Mouse (Mus musculus) MEL (cell line): ENCODE measurements around the gene Spns1. TPM values are rescaled to one million over a fixed set of nuclear protein-coding genes. Genes with fewer than 3 reads are reported as not detected.
"Not testable (repeated sequence)": the region's sequence is repeated elsewhere in the genome, so short reads cannot be mapped to it uniquely, and the experiment has no call there.

ENCODE experiments used
- DNase-seq: peaks from one replicate; pipeline ENCODE4 v3.0.0; 2011; ENCODE audit warnings: low read depth, low spot score
- H3K27ac ChIP-seq: 2 replicates; pipeline ENCODE4 v1.5.1; 2012; ENCODE audit warnings: low read depth, mild to moderate bottlenecking, control low read depth, low read length, moderate library complexity; ENCODE audit not compliant: control insufficient read depth
- H3K27me3 ChIP-seq, 2 experiments: fragments of 150-350 bp in 1 of 2; sonication (generic) in 1 of 2; 2 replicates each; pipeline ENCODE4 v1.6.1; 2012; ENCODE audit warnings: low read length in 2 of 2, mild to moderate bottlenecking in 2 of 2, improper control_type of control experiment in 1 of 2, moderate library complexity in 1 of 2; ENCODE audit not compliant: insufficient read depth in 2 of 2, control insufficient read depth in 1 of 2
- H3K36me3 ChIP-seq, 2 experiments: 2 replicates each; pipeline ENCODE4 v1.6.1; 2012 to 2014; ENCODE audit warnings: low read length in 2 of 2, improper control_type of control experiment in 1 of 2, inconsistent platforms in 1 of 2, mild to moderate bottlenecking in 1 of 2; ENCODE audit not compliant: insufficient read depth in 2 of 2, control insufficient read depth in 1 of 2
- H3K4me1 ChIP-seq, 2 experiments: fragments of 150-350 bp in 1 of 2; sonication (generic) in 1 of 2; 2 replicates each; pipeline ENCODE4 v1.6.1; 2012; ENCODE audit warnings: low read length in 2 of 2, improper control_type of control experiment in 1 of 2, mild to moderate bottlenecking in 1 of 2; ENCODE audit not compliant: insufficient read depth in 2 of 2, control insufficient read depth in 1 of 2
- H3K4me3 ChIP-seq, 2 experiments: fragments of 150-350 bp in 1 of 2; sonication (generic) in 1 of 2; 2 replicates each; pipeline ENCODE4 v1.5.1; 2012; ENCODE audit warnings: low read depth in 2 of 2, low read length in 2 of 2, mild to moderate bottlenecking in 2 of 2, moderate library complexity in 2 of 2, control low read depth in 1 of 2, improper control_type of control experiment in 1 of 2; ENCODE audit not compliant: control insufficient read depth in 1 of 2, insufficient read depth in 1 of 2
- H3K79me2 ChIP-seq: 2 replicates; pipeline ENCODE4 v1.6.1; 2012; ENCODE audit warnings: mild to moderate bottlenecking, low read length, moderate library complexity; ENCODE audit not compliant: control insufficient read depth, poor library complexity, insufficient read depth
- H3K9ac ChIP-seq: 2 replicates; pipeline ENCODE4 v1.6.1; 2012; ENCODE audit warnings: low read depth, mild to moderate bottlenecking, control low read depth, low read length, moderate library complexity; ENCODE audit not compliant: control insufficient read depth, poor library complexity, severe bottlenecking
- H3K9me3 ChIP-seq: fragments of 150-350 bp; sonication (generic); replicated peaks from 2 replicates; pipeline ENCODE4 v1.6.1; 2012; ENCODE audit warnings: mild to moderate bottlenecking, low read length, improper control_type of control experiment, moderate library complexity; ENCODE audit not compliant: insufficient read depth
- BHLHE40 ChIP-seq: IDR thresholded peaks from 2 replicates; pipeline ENCODE4 v1.6.1; 2012; ENCODE audit warnings: low read depth, mild to moderate bottlenecking, inconsistent platforms, low read length, improper control_type of control experiment, borderline replicate concordance
- CHD2 ChIP-seq: IDR thresholded peaks from 2 replicates; pipeline ENCODE4 v1.6.1; 2011; ENCODE audit warnings: low read length, improper control_type of control experiment
- CTCF ChIP-seq, 3 experiments: IDR thresholded peaks in 2 of 3; conservative IDR thresholded peaks in 1 of 3; 2 replicates each; pipeline ENCODE4 v1.5.1; 2011 to 2012; ENCODE audit warnings: low read length in 3 of 3, low read depth in 2 of 3, mild to moderate bottlenecking in 2 of 3, improper control_type of control experiment in 1 of 3, inconsistent platforms in 1 of 3, mixed read lengths in 1 of 3, moderate library complexity in 1 of 3; ENCODE audit not compliant: control insufficient read depth in 1 of 3, insufficient read depth in 1 of 3, poor library complexity in 1 of 3, severe bottlenecking in 1 of 3
- ELF1 ChIP-seq: IDR thresholded peaks from 2 replicates; pipeline ENCODE4 v1.6.1; 2014; ENCODE audit warnings: low read depth, mild to moderate bottlenecking, inconsistent platforms, low read length, improper control_type of control experiment, moderate library complexity
- ETS1 ChIP-seq: IDR thresholded peaks from 2 replicates; pipeline ENCODE4 v1.6.1; 2012; ENCODE audit warnings: low read depth, mild to moderate bottlenecking, inconsistent platforms, low read length, improper control_type of control experiment, moderate library complexity
- GATA1 ChIP-seq: IDR thresholded peaks from 2 replicates; pipeline ENCODE4 v1.6.1; 2011; ENCODE audit warnings: low read depth, low read length, improper control_type of control experiment
- HCFC1 ChIP-seq: IDR thresholded peaks from 2 replicates; pipeline ENCODE4 v1.6.1; 2012; ENCODE audit warnings: low read depth, mild to moderate bottlenecking, inconsistent platforms, low read length, improper control_type of control experiment, moderate library complexity
- KAT2A ChIP-seq: conservative IDR thresholded peaks from 2 replicates; pipeline ENCODE4 v1.6.1; 2012; ENCODE audit warnings: low read depth, low read length, improper control_type of control experiment, inconsistent platforms
- MAX ChIP-seq: IDR thresholded peaks from 2 replicates; pipeline ENCODE4 v1.6.1; 2011; ENCODE audit warnings: low read length, improper control_type of control experiment
- MAZ ChIP-seq: IDR thresholded peaks from 2 replicates; pipeline ENCODE4 v1.6.1; 2012; ENCODE audit warnings: low read depth, mild to moderate bottlenecking, inconsistent platforms, low read length, improper control_type of control experiment
- MEF2A ChIP-seq: IDR thresholded peaks from 2 replicates; pipeline ENCODE4 v1.6.1; 2014; ENCODE audit warnings: low read depth, mild to moderate bottlenecking, inconsistent platforms, low read length, improper control_type of control experiment; ENCODE audit not compliant: poor library complexity, insufficient replicate concordance, severe bottlenecking; ENCODE audit errors: extremely low read depth
- NRF1 ChIP-seq: IDR thresholded peaks from 2 replicates; pipeline ENCODE4 v1.6.1; 2014; ENCODE audit warnings: low read depth, mild to moderate bottlenecking, inconsistent platforms, low read length, improper control_type of control experiment, moderate library complexity; ENCODE audit not compliant: poor library complexity, insufficient read depth, severe bottlenecking
- POLR2A ChIP-seq, 2 experiments: IDR thresholded peaks; 2 replicates each; pipeline ENCODE4 v1.6.1; 2011 to 2012; ENCODE audit warnings: low read length in 2 of 2, mild to moderate bottlenecking in 2 of 2, control low read depth in 1 of 2, improper control_type of control experiment in 1 of 2, low read depth in 1 of 2, moderate library complexity in 1 of 2; ENCODE audit not compliant: control insufficient read depth in 1 of 2, insufficient read depth in 1 of 2, poor library complexity in 1 of 2
- POLR2AphosphoS2 ChIP-seq: IDR thresholded peaks from 2 replicates; pipeline ENCODE4 v1.6.1; 2011; ENCODE audit warnings: low read length, improper control_type of control experiment
- RAD21 ChIP-seq: IDR thresholded peaks from 2 replicates; pipeline ENCODE4 v1.6.1; 2011; ENCODE audit warnings: mild to moderate bottlenecking, low read depth, low read length, improper control_type of control experiment
- RCOR1 ChIP-seq: IDR thresholded peaks from 2 replicates; pipeline ENCODE4 v1.6.1; 2012; ENCODE audit warnings: low read depth, mild to moderate bottlenecking, inconsistent platforms, low read length, improper control_type of control experiment
- SIN3A ChIP-seq: IDR thresholded peaks from 2 replicates; pipeline ENCODE4 v1.6.1; 2012; ENCODE audit warnings: low read length, improper control_type of control experiment, inconsistent platforms
- SMC3 ChIP-seq: IDR thresholded peaks from 2 replicates; pipeline ENCODE4 v1.6.1; 2011; ENCODE audit warnings: low read depth, low read length, improper control_type of control experiment
- TAL1 ChIP-seq: IDR thresholded peaks from 2 replicates; pipeline ENCODE4 v1.6.1; 2012; ENCODE audit warnings: mild to moderate bottlenecking, inconsistent platforms, low read length, moderate library complexity, mixed read lengths
- USF1 ChIP-seq: IDR thresholded peaks from 2 replicates; pipeline ENCODE4 v1.6.1; 2014; ENCODE audit warnings: low read depth, mild to moderate bottlenecking, inconsistent platforms, low read length, improper control_type of control experiment, moderate library complexity
- USF2 ChIP-seq, 2 experiments: IDR thresholded peaks; 2 replicates each; pipeline ENCODE4 v1.6.1; 2011 to 2012; ENCODE audit warnings: improper control_type of control experiment in 2 of 2, low read length in 2 of 2, borderline replicate concordance in 1 of 2, inconsistent platforms in 1 of 2, low read depth in 1 of 2, mild to moderate bottlenecking in 1 of 2; ENCODE audit not compliant: insufficient read depth in 1 of 2
- ZC3H11A ChIP-seq: IDR thresholded peaks from 2 replicates; pipeline ENCODE4 v1.6.1; 2012; ENCODE audit warnings: low read depth, mild to moderate bottlenecking, inconsistent platforms, low read length, improper control_type of control experiment
- ZKSCAN1 ChIP-seq: IDR thresholded peaks from 2 replicates; pipeline ENCODE4 v1.6.1; 2012; ENCODE audit warnings: low read depth, mild to moderate bottlenecking, inconsistent platforms, low read length, improper control_type of control experiment, moderate library complexity
- ZMIZ1 ChIP-seq: IDR thresholded peaks from 2 replicates; pipeline ENCODE4 v1.6.1; 2012; ENCODE audit warnings: low read depth, mild to moderate bottlenecking, inconsistent platforms, low read length, improper control_type of control experiment, moderate library complexity
- ZNF384 ChIP-seq: IDR thresholded peaks from 2 replicates; pipeline ENCODE4 v1.6.1; 2012; ENCODE audit warnings: low read depth, mild to moderate bottlenecking, inconsistent platforms, low read length, improper control_type of control experiment
- polyA plus RNA-seq, 2 experiments: library from polyadenylated mRNA; stranded (reverse) in 1 of 2; unstranded in 1 of 2; fragments of >175 nt in 1 of 2; fragments of >200 nt in 1 of 2; gene quantifications; 2 replicates each; pipeline versions ENCODE4 v1.2.1 to v1.2.4; 2012; ENCODE audit warnings: low replicate concordance in 2 of 2, low read depth in 1 of 2; ENCODE audit not compliant: insufficient read length in 2 of 2, insufficient read depth in 1 of 2, missing spikeins in 1 of 2
- total RNA-seq: library from RNA; depleted of rRNA; stranded (reverse); fragments of 300-350 nt; gene quantifications from 2 replicates; pipeline ENCODE4 v1.2.3, GENCODE M21; 2012

Gene Spns1
- total and polyA plus RNA-seq, 3 experiments = 28.9 to 81.6 TPM; not detected in 1

DNA sequence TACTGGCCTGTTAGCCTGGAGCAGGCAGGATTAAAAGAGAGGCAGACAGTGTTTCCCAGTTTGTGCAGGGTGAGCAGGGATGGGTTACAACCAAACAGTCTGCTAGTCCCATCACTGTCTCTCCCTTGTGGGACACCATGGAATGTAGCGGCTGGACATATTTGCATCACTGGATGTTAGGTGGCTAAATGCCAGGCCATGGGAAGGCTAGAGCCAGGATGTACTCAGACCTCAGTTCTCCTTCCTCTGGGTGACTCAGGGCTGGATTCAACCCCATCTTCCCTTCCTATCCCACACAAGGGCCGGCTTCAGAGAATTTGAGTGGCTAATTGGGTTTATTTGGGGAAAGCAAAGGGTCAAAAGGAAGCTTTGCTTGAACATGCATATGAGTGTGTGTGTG lies 31.4 kb upstream of the Spns1 start:
- Histone ChIP-seq H3K4me3 (no peak overlapping the region), H3K4me1 (no peaks in the 10 kb centered on the region), H3K27ac (no peak overlapping the region), H3K79me2 (no peaks in the 10 kb centered on the region), H3K9ac (no peak overlapping the region), H3K36me3 (no peaks in the 10 kb centered on the region), H3K27me3 (peaks cover 0 to 5% of the 10 kb centered on the region in 2 experiments), H3K9me3 (no peaks in the 10 kb centered on the region)
- DNase-seq = no peak
- TF ChIP-seq ETS1 (no peak), POLR2AphosphoS2 (no peak), ZMIZ1 (no peak), BHLHE40 (no peak), ELF1 (no peak), TAL1 (no peak), SMC3 (no peak), MEF2A (no peak), POLR2A (IDR thresholded peaks at IDR 0.05; ENCODE audit: control insufficient read depth in 1 of 2, insufficient read depth in 1 of 2, low read depth in 1 of 2, low read length in 2 of 2, poor library complexity in 1 of 2) (no peak)

DNA sequence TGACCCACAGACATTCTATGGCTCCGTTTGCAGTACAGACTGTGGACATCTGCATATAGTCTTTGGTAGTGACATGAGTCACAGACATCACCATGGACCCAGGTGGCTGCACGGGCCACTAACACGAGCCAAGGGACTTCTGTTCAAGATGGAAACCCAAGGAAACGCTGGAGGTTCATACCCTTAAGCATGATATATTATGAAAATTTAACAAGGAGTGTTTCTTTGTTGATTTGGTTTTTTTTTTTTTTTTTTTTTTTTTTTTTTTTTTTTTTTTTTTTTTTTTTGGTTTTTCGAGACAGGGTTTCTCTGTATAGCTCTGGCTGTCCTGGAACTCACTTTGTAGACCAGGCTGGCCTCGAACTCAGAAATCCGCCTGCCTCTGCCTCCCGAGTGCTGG lies 25.3 kb upstream of the Spns1 start:
- not testable (repeated sequence) for H3K9ac ChIP-seq, H3K36me3 ChIP-seq, DNase-seq, H3K27ac ChIP-seq, H3K79me2 ChIP-seq, H3K4me1 ChIP-seq, H3K27me3 ChIP-seq, H3K4me3 ChIP-seq
- peak; percentile 56; the same call in 1 of the 2 replicates for TF ChIP-seq ZNF384
- TF ChIP-seq, all 39 proteins: peak for 1; not testable (repeated sequence) for 38
- not testable (repeated sequence) for H3K9me3 ChIP-seq

DNA sequence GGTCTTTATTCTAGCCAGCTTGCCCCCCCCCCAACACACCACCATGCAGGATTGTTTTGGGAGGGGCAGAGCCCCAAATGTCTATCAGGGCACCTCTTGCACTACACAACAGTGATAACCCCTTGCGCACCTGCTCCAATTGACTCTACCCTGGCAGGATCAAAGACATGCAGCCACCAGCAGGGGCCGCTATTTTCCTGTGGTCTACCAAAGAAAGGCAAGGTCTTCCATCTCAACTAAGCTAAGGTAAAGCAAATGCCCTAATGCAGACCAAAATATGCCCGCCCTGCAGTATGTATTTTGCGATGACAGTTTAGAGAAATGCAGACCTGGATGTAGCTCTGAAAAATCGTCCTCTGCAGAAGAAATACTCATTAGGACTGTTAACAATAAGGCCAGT lies 22.3 kb upstream of the Spns1 start:
- no peak overlapping the region for H3K9ac ChIP-seq
- H3K27me3 ChIP-seq = no peaks in the 10 kb centered on the region
- DNase-seq = peak; percentile 90

More for the DNA sequence above, 22.3 kb upstream of the Spns1 start:
- no peak for TF ChIP-seq KAT2A
- no peak for TF ChIP-seq BHLHE40
- TF ChIP-seq POLR2AphosphoS2 = no peak
- TF ChIP-seq ZC3H11A = peak; percentile 85
- TF ChIP-seq MAZ = peak; percentile 54; the same call in 1 of the 2 replicates
- no peak for TF ChIP-seq GATA1
- TF ChIP-seq CHD2 = no peak
- no peak for TF ChIP-seq USF1
- peak; percentile 91 for TF ChIP-seq RAD21
- TF ChIP-seq SIN3A = peak; percentile 50; the same call in 1 of the 2 replicates
- no peak for TF ChIP-seq MAX
- TF ChIP-seq CTCF (IDR thresholded peaks at IDR 0.05 in 2 of 3, conservative IDR thresholded peaks at IDR 0.05 in 1 of 3; ENCODE audit: control insufficient read depth in 1 of 3, insufficient read depth in 1 of 3, low read depth in 2 of 3, low read length in 3 of 3, poor library complexity in 1 of 3, severe bottlenecking in 1 of 3) = peak; percentile 92 to 97 (median 95)
- TF ChIP-seq HCFC1 = no peak
- TF ChIP-seq USF2 (IDR thresholded peaks at IDR 0.05; ENCODE audit: borderline replicate concordance in 1 of 2, insufficient read depth in 1 of 2, low read depth in 1 of 2, low read length in 2 of 2) = no peak
- no peak; the same call in 1 of the 2 replicates for TF ChIP-seq NRF1
- TF ChIP-seq RCOR1 = no peak
- no peak for TF ChIP-seq ZKSCAN1
- peak; percentile 93 for TF ChIP-seq SMC3
- Histone ChIP-seq H3K27ac (no peak overlapping the region), H3K4me1 (peaks cover 0 to 14% of the 10 kb centered on the region in 2 experiments; a peak in 2 of 4 replicates), H3K79me2 (peaks cover 6% of the 10 kb centered on the region), H3K4me3 (no peak overlapping the region), H3K36me3 (peaks cover 0 to 18% of the 10 kb centered on the region in 2 experiments; a peak in 2 of 4 replicates), H3K9me3 (no peaks in the 10 kb centered on the region)
